Mouse (Mus musculus) bone marrow macrophage, adult 2 months (primary cell): Measurements from ENCODE around the gene Elp6.

ENCODE experiments used
- CTCF ChIP-seq: IDR thresholded peaks from 2 replicates; pipeline ENCODE4 v1.5.1; 2012; ENCODE audit warnings: low read depth, mild to moderate bottlenecking, low read length, moderate library complexity
- POLR2A ChIP-seq: IDR thresholded peaks from 2 replicates; pipeline ENCODE4 v1.6.1; 2012; ENCODE audit warnings: mild to moderate bottlenecking, low read depth, low read length, borderline replicate concordance

GRCm38 (mm10) chr9:110333135-110333895 lies 28.3 kb downstream of the Elp6 start, which contains the start of gene Scap:
- TF ChIP-seq CTCF (peak; percentile 47), POLR2A (no peak)
